Mouse (Mus musculus) R1 (cell line): ENCODE data around the gene Dio1.

ENCODE experiments used
- DNase-seq: peaks from one replicate; pipeline ENCODE4 v3.0.0-alpha.2; 2018; ENCODE audit warnings: low read depth, low spot score

Dio1 gene

GRCm38 (mm10) chr4:107300902-107301555, 5.9 kb downstream of the Dio1 start:
- DNase-seq = no peak

DNA sequence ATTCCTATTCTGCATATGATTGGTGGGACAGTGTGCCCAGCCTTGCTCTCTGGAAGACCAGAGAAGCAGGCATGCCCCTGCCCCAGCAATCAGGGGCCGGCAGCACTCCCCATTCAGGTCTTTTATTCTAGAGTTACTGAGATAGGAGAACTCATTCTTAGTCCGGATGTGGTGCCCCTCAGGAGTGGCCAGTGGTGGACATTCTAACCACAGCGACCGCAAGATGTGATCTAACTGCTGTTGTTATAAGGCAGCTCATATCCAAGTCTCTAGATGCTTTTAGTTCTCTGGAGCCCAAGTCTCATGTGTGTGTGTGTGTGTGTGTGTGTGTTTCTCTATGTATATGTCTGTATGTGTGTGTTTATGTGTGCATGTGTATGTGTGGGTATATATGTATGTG, 6.6 kb downstream of the Dio1 start:
- DNase-seq = no peak

- no peak for DNase-seq
Measured at GRCm38 (mm10) chr4:107299779-107300340, 7.1 kb downstream of the Dio1 start.

GRCm38 (mm10) chr4:107298071-107298606, 8.8 kb downstream of the Dio1 start:
- no peak for DNase-seq

DNA sequence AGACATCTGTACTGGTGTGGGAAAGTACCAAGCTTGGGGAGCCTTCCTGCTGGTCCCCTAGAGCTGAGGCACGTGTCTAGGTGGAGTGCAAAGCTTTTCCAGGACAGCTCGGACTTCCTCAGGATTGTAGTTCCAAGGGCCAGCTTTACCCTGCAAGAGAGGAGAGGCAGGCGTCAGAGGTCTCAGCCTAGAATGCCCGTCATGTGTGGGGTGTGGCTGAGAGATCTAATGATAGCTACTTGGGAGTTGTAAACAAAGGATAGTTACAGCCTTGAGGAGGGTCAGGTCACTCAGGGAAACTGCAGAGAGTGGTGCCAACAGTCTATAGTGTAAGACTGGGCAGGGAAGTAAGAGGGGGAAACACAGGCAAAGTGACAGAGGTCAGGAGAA, 14.7 kb downstream of the Dio1 start:
- DNase-seq = no peak

DNA sequence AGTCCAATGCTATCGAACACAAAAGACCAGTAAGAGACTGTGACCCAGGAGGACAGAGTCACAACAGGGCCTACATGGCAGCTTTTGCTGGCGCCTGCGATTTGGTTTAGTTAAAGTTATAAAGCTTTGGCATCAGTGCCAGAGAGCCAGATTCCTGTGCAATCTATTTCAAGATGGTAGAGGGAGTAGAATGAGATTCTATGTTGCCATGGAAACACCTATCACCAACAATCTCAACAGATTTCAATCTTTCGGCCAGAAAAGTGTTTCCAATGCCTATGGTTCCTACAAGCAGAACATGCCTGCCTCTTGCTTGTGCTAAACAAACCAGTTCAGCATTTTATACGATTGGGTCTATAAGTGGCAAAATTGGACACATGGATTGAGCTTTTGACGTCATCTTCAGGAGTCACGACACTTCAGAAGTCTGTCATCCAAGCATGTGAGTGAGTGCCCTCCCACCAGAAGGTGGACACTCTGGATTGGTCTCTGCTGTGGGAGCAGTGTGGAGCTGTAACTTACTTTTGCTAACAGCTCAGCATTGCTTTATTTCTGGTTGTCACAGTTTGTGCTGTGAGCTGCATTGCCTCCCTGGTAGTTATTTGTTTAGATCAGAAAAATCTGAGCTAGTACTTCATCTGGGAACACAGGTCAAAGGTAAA, 15.2 kb downstream of the Dio1 start:
- no peak for DNase-seq

- DNase-seq = no peak
Measured at GRCm38 (mm10) chr4:107287517-107287916, 19.5 kb downstream of the Dio1 start.

DNA sequence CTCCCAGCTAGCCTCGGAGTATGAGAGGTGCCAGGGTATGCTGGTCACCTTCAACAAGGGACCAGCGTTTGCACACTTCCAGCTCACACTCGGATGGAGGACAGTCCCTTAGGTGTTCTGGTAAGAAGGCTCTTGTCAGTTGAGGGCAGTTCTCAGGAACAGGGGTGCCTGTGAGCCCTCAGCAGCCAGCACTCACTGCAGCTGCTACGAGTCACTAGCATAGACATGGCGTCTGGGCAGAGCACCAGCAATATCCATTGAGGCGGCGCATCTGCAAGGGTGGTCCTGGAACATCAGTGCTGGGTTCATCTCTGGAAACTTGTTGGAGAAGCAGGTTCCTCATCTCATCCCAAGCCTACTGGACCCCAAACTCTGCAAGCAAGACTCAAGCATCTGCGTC, 20.6 kb downstream of the Dio1 start:
- no peak for DNase-seq

DNA sequence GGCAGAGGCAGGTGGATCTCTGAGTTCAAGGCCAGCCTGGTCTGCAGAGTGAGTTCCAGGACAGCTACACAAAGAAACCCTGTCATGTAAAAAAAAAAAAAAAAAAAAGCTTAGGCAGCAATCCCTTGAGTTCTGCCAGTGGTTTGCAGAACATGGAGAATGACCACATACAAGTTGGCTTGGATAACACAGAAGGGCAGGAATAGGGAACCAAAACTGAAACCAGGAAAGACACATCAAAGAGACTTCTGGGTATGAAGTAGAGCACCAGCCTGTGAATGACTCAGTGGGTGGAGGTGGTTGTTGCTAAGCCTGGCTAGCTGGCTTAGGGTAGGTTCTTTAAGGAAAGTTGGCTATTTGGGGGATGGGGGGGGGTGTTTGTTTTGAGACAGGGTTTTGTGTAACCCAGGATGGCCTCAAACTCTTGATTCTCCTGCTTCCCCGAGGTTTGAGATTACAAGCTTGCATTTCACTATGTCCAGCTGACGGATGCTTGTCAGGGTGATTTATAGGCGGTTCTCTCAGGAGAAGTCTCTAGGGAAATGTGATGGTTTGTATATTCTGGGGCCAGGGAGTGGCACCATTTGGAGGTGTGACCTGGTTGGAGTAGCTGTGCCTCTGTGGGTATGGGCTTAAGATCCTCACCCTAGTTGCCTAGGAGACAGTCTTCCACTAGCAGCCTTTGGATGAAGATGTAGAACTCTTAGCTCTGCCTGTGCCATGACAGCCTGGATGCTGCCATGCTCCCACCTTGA, 21.3 kb downstream of the Dio1 start:
- no peak for DNase-seq

DNA sequence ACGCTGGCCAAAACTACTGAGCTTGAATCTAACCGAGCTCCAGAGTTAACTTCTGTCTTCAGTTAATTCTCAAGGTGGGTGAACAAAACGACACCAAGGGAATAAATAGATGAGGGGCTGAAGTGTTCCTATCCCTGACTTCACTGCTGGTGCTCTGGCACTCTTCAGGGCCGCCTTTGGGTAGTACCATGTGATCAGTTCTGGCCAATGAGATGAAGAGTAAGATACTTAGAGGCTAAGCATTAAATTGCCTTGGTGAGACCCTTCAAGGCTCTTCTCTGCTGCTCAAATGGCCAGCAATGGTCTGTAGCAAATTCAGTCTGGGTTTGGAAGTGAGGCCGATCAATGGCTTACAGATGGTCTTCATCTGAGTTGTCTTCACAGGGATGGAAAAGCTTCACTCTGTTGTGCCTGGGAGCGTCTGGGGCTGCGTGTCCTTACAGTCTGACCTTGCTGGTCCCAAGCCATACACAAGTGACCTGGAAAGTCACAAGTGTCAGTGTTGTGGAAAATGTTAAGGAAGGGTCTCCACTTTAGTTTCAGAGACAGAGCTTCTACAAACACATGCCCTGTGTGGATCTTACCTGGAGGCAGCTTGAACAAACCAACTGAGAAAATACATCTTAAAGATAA, 26.0 kb downstream of the Dio1 start:
- DNase-seq = peak; percentile 60

DNA sequence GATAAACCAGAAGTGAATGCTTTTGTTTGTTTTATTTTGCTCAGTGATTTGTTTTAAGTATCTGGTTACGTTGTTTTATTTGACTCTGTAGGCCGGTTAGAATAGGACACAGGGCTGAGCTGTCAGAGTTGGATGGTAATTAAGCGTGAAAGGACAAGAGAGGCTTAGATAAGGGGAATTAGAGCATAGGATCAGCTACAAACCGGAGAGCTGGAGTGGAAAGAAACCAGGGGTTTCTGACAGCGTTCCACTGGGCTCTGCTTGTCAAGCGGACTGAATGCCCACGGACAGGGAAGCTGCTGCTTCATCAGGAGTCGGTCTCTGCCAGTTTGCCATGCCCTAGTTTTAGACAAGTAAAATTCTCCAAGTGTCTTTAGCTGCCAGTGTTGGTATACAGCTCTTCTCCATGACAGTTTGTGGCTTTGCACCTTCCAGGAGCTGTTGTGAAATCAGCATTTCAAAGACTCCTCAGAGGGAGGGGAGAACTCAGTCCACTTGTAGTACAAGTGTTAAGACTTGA, 28.7 kb downstream of the Dio1 start:
- no peak for DNase-seq

DNA sequence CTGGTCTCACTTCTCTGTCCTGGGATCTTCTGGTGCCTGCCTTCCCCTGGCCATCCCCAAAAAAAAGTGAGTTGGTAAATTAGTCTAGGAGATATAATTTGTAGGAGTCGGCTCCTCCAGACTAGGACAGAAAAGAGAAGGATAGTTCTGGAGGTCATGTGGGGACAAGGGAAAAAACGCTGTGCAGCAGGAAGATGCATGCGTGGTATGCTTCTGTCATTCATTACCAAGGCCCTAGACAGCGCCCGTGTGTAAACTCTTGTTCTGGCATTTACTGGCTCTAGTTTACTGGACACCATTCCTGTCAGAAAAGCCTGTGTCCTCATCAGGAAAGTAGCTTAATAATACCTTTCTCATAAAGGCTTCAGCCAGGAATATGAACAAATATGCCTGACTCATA, 32.5 kb downstream of the Dio1 start:
- no peak for DNase-seq

DNA sequence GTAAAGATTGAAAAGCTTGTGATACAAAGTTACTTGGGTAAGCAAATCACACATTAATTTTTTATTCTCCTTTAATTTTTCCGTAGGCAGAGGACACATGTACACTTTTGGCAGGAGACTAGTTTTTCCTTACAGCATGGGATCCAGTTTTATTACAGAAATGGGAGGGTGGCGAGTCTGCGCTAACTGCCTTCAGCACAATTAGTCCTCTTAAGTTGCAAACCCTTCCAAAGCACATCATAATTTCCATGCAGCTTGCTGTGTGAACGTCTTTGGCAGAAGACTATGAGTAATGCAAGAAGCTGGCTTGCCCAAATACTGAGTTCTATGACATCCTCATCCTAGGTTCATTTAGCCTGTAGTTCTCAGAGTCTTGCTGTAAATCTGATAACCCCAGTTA, 33.3 kb downstream of the Dio1 start:
- no peak for DNase-seq

DNA sequence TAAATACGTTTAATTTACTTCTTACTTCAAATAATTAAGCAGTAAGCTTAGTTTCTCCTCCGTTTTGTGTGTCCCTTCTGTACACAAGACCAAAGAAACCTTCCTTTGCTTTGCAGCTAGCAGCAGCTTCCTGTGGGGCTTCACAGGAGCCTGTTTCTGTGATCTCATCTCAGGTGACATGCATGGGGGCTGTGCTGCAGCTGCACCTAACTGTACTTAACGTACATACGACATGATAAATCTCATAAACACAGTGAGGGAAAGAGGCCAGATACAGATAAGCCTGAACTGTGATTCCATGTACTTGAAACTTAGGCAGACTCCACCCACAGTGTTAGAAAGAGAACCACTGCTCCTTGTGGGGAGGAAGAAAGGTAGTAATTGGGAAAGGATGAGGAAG, 47.0 kb downstream of the Dio1 start:
- no peak for DNase-seq

GRCm38 (mm10) chr4:107254414-107254813, 52.6 kb downstream of the Dio1 start:
- no peak for DNase-seq

DNA sequence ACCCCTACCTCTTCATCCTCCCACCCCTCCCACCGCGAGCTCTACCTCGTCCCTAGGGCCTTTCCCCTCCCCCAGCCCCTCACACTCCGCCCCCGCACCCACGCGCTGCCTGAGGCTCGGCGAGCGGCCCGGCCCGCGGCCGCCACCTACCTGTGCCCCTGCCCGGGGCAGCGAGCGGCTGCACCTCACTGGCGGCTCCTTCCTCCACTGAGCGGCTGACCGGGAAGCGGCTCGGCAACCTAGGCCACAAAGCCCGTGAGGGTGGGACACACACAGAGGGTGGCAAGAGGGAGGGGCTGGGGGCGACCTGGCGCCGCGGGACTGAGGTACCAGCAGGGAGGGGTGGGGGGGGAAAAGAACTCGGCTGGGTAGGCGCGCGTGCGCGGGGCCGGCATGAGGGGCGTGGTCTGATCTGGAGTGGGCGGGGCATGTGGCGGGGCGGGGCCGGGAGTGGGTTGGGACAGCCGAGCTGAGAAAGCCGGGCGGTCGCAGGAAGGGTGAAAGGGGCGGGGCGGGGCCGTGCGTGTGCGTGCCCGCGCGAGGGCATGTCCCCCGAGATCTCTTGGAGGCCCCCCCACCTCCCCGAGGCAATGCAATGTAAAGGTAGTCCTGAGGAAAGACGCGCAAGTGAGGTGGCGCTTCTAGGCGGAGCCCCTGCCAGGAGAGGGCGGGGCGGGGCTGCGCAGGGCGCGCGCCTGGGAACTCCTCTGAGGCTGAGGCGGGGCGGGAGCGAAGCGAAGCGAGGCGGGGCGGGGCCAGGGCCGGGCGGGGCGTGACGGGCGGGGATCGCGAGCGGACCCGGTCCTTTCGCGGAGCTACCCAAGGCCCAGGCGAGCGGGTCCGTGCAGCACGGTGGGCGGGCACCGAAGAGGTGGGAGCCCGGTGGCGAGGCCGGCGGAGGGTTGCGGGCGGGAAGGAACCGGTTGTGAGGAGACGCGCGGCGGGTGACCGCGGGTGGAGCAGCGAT, 53.6 kb downstream of the Dio1 start, which contains the start of the genes Lrrc42 and Hspb11:
Gene Lrrc42 (minus strand): TSS at position 408 of the 967 bp plus-strand sequence.
Gene Hspb11 (plus strand): TSS at position 469 of the 967 bp plus-strand sequence.
- DNase-seq = peak; percentile 95

DNA sequence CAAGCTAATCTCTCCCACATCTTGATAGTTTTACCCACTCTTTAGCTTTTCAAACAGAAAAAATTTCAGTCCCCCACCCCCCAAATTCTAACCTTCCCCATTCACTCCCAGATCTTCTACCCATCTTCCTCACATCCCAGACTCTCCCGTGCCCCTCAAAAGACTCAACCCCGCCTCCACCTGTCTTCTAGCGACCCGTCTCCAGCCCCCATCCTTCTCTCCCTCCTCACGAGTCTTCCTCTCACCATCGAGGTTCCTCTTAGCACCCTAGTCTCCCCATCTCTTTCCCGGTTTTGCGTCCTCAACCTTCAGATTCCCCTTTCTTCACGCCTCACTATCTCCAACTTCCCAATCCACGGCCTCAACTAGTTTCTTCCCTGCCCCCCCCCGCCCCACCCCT, 54.4 kb downstream of the Dio1 start:
- DNase-seq = no peak

DNA sequence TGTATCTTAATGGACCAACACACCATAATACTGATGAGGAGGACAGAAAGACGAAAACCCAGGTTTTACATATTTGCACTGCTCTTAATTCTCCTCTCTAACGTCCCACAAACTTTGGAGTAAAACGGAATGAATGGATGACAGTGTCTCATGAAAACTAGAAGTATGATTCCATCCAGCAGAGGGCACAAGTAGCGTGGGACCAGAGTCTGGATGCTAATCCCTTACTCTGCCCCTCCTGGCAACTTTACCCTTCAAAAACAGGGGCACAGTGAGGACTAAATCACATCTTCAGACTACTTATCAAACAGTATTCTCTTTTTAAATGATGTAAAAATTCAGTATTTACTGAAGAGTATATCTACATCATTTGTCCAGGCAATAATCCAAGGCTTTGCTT, 56.5 kb downstream of the Dio1 start:
- peak; percentile 58 for DNase-seq

DNA sequence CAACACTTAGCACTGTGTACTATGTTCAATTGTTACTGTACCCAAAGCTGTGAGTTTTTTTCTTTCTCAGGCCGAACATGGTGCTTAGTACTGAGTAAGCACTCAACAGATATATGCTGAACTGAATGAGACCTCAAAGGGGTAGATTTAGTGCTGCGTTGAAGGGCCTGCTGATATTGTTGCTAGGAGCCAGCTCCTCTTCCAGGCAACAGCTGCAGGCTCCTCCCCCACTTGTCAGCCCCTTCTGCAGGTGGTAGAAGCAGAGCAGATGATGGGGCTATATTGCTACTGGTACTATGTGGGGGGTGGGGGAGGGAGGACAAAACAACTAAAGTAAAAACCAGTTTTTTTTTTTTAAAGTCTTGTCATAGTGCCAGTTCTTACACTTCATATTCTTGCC, 57.5 kb downstream of the Dio1 start:
- no peak for DNase-seq

- DNase-seq = no peak
Measured at GRCm38 (mm10) chr4:107248061-107248460, 58.9 kb downstream of the Dio1 start.
